Mouse (Mus musculus) cerebellum, adult 18-20 months (tissue): Measurements from ENCODE around the gene Amy1.
"Not testable (repeated sequence)": the region's sequence is repeated elsewhere in the genome, so short reads cannot be mapped to it uniquely, and the experiment has no call there.

Experiments used
- DNase-seq, 2 experiments: peaks; one replicate each; pipeline ENCODE4 v3.0.0; 2021

Amy1 gene

DNA sequence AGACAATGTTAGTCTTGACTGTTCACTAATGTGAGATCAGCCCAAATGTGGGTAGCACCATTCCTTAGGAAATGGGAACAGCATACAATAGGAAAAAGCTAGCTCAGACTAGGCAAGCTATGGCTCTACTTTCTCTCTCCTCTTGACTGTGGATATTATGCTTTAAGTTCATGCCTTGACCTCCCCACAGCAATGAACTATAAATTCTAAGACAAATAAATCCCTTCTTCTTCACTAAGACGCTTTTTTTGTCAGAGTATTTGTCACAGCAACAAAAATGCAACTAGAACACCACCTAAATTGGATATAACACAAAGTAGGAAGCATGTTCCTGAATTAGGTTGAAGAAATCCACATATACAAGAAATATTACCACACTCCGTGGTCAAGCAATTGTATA lies at the start of gene Amy1:
Gene Amy1 (minus strand): TSS at position 101 of the 400 bp plus-strand sequence.
- no peak for DNase-seq

DNA sequence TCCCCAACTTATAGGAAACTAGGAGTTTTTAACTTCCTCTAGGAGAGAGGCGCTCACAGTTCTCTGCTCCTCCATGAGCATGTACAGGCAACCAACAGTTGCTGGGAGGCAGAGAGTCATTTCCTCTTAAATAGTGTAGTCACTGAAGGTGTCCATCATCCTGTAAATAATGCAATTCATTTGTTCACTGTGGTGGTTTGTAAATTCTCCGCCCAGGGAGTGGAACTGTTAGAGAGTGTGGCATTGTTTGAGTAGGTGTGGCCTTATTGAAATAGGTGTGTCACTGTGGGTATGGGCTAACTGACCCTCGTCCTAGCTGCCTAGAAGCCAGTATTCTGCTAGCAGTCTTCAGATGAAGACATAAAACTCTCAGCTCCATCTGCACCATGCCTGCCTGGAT lies 47.8 kb upstream of the Amy1 start:
- no peak for DNase-seq

DNA sequence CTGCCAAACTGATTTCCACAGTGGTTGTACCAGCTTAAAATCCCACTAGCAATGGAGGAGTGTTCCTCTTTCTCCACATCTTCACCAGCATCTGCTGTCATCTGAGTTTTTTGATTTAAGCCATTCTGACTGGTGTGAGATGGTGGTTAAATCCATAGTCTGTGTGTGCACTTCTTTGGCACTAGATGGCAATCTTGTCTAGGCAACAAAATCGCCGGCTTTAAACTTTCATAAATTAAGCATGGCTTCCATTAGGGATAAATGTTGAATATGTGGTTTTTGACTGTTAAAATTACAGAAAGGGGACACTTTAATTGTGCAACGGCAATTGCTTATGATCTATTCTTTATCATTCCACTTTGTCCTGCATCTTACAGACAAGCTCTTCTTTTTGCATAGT lies 44.9 kb upstream of the Amy1 start:
- DNase-seq: not testable (repeated sequence)

DNA sequence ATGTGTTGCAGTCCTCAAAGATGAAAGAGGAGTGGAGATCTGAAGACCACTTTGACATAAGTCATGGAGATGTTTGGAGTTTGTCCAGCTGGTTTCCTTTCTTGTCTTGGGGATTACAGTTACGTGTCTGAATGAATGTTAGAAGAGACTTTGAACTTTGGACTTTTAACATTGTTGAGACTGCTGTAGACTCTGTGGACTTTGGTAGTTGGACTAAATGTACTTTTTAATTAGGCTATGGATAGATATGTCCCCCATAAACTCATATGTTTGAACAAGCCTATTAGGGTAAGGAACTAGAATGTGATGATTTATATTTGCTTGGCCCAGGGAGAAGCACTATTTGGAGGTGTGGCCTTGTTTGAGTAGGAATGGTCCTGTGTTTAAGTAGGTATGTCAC lies 33.0 kb upstream of the Amy1 start:
- DNase-seq: no peak

DNA sequence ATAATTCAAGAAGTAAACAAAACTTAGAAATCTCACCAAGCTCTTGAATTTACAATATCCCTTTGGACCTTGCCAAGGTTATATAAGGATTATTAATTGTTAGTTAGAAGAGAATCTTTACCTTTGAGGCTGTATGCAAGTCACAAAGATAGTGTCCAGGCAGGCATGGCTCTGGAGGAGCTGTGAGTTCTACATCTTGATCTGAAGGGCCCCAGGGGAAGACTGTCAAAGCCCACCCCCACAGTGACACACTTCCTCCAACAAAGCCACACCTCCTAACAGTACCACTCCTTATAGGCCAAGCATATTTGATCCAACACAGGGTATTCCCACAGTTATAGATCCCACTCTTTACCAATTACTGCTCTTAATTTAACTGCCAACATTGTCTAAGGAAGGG lies 27.7 kb upstream of the Amy1 start:
- DNase-seq: no peak

DNA sequence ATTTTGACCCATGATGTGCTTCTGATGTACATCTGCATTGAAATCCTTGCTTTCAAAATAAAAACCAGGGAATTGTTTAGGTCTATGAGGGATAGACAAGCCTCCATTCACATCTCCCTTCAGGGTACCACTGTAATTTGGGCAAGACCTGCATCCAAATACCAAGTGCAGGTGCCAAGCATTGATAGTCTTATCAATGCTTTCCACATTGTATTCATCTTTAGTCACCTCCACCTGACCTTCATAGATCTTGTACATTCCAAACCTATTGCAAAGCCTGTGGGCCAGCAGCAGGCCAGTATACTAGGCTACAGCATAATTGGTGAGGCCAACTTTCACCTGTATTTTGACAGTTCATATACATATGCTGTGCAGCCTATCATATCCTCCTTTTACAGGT lies 25.1 kb upstream of the Amy1 start:
- DNase-seq: no peak

DNA sequence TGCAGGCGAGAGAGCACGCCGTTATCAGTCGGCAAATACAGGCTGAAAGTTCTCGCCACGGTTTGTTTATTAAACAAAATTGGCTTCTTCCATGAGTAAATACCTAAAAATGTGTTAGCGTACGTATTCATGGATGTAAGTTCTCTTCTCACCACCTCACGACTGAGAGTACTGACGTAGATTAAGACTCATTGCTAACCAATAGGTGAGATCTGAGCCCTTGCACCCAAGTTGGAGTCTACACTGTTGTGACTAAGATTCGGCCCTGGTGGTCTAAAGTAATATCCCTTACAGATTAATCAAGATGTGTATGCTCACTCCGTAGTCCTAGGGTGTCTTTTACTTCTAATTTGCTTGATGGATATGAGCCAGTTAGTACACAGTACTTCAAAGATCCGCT lies 24.1 kb upstream of the Amy1 start:
- DNase-seq: no peak

DNA sequence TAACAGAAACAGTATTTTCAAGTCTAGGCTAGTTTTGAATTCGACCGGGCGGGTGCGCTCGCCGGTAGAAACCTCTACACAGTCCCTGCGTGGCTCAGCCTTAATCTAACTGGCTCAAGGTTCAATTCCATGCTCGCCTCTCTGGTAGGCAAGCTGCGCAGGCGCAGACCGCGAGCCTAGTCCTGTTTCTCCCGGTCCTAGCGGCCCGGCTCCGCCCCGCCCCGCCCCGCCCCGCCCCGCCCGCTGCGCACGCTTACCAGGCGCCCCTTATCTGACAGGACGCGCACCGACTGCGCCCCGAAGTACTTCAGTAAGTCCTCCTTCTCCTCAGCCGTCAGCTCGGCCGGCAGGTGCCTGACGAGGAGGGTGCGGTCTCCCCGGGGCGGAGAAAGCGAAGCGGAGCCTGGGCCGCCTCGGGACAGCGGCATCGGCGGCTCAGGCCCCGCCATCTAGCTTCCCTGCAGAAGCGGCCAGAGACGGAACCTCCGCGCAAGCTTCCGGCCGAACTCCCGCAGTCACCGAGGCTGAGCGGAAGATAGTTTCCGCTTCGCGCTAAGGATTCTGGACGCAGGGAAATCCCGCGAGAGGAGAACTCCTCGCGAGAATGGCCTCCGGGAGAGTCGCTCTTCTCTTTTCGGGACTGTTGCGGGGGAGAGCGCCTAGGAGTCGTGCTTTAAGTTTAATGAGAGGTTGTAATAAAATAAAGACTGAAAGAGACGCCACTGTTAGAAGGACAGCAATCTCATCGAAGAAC lies 23.3 kb upstream of the Amy1 start, which contains the start of gene Rnpc3:
Gene Rnpc3 (minus strand): TSS at position 544 of the 754 bp plus-strand sequence.
- DNase-seq: peak; percentile 95 to 97

DNA sequence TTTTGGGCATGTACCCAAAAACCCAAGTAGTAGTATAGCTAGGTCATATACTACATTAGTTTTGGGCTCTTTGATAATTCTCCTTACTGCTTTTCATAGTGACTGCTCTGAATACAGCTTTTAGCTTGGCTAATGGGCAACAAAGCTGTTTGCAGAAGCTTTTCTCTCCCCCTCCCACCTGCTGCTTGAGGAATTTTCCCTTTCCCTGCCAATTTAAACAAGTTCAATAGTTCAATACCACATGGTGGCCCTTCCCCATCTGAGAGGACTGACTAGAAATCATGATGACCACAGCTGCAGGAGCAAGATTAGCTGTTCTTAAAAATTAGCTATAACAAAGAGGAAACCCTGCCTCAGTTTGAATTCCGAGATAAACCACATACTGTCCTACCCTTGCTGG lies 15.7 kb downstream of the Amy1 start:
- no peak for DNase-seq

DNA sequence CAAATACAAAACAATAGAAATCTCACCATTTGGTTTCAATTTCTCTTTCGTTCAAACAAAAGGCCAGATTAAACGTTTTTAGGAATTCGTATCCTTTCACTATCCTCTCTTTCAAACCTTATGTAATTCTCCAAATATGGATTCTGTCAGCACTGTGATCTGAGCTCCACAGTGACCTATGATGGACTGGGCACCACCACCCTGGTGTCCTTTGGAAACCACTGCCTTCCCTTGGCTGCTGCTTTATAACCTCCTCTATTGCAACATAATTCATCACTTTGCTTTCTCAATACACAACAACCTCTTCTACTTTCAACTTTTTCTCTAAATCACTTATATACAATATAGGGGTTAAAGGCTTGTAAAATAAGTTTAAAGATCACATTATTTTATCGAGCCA lies 31.9 kb downstream of the Amy1 start:
- DNase-seq: no peak

DNA sequence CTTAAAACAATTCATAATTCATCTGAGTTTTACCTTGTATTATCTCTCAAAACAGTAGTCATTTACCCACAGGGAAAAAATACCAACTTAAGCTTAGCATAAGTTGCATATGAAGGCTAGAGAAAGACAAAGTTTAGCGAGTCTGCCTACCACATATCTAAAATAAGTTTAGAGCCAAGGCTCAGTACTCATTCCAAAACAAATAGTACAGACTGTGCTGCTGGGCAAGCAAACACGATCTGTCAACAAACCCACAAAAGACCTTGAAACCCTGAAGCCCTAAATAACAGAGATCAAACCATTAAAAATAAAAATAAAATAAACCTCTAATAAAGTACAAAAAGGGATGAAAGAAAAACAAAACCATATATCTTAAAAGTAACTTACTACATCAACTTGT lies 32.4 kb downstream of the Amy1 start:
- DNase-seq: no peak

DNA sequence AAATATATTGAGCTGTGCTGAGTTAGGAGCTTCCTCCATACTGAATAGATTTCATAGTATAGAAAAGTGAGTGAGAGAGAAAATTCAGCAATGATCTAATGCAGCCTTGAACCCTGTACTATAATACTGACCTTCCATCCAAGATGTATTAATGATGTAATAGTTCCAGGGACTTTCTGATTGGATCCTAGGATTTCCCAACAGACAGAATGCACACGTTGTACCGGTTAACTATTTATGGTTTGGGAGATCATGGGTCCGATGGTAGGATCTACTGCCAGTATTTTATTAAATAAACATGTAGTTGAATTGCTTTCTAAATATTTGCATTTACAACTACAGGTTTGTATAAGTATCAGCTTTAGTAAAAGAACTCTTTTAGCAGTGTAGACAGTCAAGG lies 34.3 kb downstream of the Amy1 start:
- DNase-seq: no peak

DNA sequence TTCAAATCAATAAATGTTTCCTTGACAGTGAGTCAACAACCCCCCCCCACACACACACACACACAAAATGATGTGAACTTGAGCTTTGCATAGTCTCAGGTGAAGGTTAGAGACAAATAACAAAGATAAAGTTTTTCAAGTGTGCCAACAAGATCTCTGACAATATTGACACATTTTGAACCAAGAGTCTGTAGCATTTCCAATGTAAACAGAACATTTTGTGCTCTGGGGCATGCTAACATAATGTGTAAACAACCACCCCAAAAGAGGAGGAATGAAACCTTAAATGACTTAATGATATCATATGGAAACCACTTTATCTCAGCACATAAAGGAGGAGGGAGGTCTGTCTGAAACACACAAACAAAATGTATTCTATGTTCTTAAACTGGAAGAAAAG lies 66.8 kb downstream of the Amy1 start:
- DNase-seq: no peak

DNA sequence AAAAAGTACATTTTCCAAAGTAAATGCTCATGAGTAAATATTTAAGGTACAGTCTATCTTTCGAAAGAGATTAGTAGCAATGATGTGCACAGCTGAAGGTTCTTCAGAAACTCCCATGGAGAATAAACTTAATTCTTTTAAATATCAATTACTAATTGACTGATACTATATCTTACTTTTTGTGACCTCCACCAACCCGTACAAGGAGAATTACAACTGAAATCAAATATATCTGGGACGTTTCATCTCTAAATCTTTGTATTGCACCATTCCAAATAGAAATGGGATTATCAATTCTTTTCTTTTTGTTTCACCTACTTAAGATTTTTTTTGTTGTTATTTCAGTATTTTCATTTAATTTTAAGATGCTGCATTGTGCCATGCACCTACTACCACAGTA lies 74.2 kb downstream of the Amy1 start, which contains the start of gene Amy2a1:
Gene Amy2a1 (minus strand): TSS at position 101 of the 400 bp plus-strand sequence.
- not testable (repeated sequence) for DNase-seq
